Mouse (Mus musculus) hindbrain, embryonic 11.5 days (tissue): Measurements from ENCODE around the gene 5730522E02Rik. TPM values are rescaled to one million over a fixed set of nuclear protein-coding genes. Genes with fewer than 3 reads are reported as not detected.

Source experiments
- ATAC-seq: fragments of 200-750 bp; cut with Nextera tagmentation; 2 replicates; pipeline ENCODE4 v1.8.0; 2017; ENCODE audit warnings: mild to moderate bottlenecking, moderate TSS enrichment, moderate library complexity; ENCODE audit not compliant: low FRiP score
- DNase-seq: peaks from one replicate; pipeline ENCODE4 v3.0.0-alpha.2; 2015; ENCODE audit warnings: low spot score
- H3K27ac ChIP-seq: fragments of 300-500 bp; sonication (generic); 2 replicates; pipeline ENCODE4 v1.5.1; 2014; ENCODE audit warnings: mild to moderate bottlenecking, low read depth, low read length
- H3K27me3 ChIP-seq: fragments of 300-500 bp; sonication (generic); 2 replicates; pipeline ENCODE4 v1.6.1; 2014; ENCODE audit warnings: mild to moderate bottlenecking, low read length, moderate library complexity, mixed read lengths; ENCODE audit not compliant: control insufficient read depth, insufficient read depth
- H3K36me3 ChIP-seq: fragments of 300-500 bp; sonication (generic); 2 replicates; pipeline ENCODE4 v1.6.1; 2014; ENCODE audit warnings: mild to moderate bottlenecking, low read length, moderate library complexity, mixed read lengths; ENCODE audit not compliant: control insufficient read depth, insufficient read depth
- H3K4me1 ChIP-seq: fragments of 300-500 bp; sonication (generic); replicated peaks from 2 replicates; pipeline ENCODE4 v1.6.1; 2014; ENCODE audit warnings: low read length, mixed read lengths; ENCODE audit not compliant: control insufficient read depth, insufficient read depth
- H3K4me2 ChIP-seq: fragments of 300-500 bp; sonication (generic); replicated peaks from 2 replicates; pipeline ENCODE4 v1.6.1; 2014; ENCODE audit warnings: mild to moderate bottlenecking, low read depth, low read length
- H3K4me3 ChIP-seq: fragments of 300-500 bp; sonication (generic); 2 replicates; pipeline ENCODE4 v1.5.1; 2014; ENCODE audit warnings: low read depth, low read length
- H3K9ac ChIP-seq: fragments of 300-500 bp; sonication (generic); 2 replicates; pipeline ENCODE4 v1.6.1; 2014; ENCODE audit warnings: low read depth, low read length
- H3K9me3 ChIP-seq: fragments of 300-500 bp; sonication (generic); 2 replicates; pipeline ENCODE4 v1.6.1; 2016; ENCODE audit warnings: low read length; ENCODE audit not compliant: control insufficient read depth
- WGBS: fragments of 180-500 bp; shearing (Covaris S2); extraction: QIAGEN DNeasy Blood & Tissue Kit; methylation state at CpG from one replicate; pipeline ENCODE4 v1.1.7; 2014; 5-methylcytosine and 5-hydroxymethylcytosine counted together
- polyA plus RNA-seq: library from polyadenylated mRNA; unstranded; fragments of >200 nt; fragmentation: Nextera tagmentation; extraction: Ambion mirVana; gene quantifications from 2 replicates; pipeline ENCODE4 v1.2.1, GENCODE M21; 2014

5730522E02Rik gene
- polyA plus RNA-seq, 1 experiment from 2014 or later = 8.0 TPM

DNA sequence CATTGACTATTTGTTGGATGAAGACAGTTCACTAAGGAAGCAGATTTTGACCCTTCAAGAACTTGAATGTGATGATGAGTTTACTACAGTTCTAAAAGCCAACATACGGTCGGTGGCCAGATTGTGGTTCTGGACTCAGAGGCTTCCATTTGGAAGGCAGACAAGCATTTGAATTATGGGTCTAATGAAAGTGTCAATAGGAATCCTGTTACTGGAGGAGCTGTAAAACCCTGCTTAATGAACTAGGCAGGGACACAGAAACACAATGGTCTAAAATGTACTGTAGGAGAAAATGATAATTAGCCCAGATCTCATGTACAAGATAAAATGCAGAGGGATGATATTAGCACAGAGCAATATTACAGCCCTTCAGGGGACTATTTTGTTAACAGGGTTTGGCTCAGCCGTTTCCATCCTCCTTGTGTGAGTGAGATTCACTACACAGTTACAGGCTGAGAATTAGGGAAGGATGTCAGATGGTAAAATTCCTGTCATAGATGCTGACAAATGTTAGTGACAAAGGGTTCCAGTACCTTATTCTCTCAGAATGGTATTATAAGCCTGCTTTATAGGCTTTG lies 439.5 kb downstream of the 5730522E02Rik start:
- Histone ChIP-seq H3K4me2 (no peak overlapping the region), H3K4me1 (no peaks in the 10 kb centered on the region), H3K4me3 (no peak overlapping the region), H3K9me3 (no peaks in the 10 kb centered on the region), H3K27me3 (no peaks in the 10 kb centered on the region), H3K9ac (no peak overlapping the region), H3K36me3 (no peaks in the 10 kb centered on the region), H3K27ac (no peak overlapping the region)
- 81% methylated on average over 3 of the region's 3 CpGs for WGBS
- DNase-seq (no peak), ATAC-seq (no peak)

GRCm38 (mm10) chr11:25767584-25768333 lies 442.8 kb downstream of the 5730522E02Rik start:
- 19% methylated on average over 5 of the region's 5 CpGs for WGBS
- ATAC-seq = peak; percentile 88

DNA sequence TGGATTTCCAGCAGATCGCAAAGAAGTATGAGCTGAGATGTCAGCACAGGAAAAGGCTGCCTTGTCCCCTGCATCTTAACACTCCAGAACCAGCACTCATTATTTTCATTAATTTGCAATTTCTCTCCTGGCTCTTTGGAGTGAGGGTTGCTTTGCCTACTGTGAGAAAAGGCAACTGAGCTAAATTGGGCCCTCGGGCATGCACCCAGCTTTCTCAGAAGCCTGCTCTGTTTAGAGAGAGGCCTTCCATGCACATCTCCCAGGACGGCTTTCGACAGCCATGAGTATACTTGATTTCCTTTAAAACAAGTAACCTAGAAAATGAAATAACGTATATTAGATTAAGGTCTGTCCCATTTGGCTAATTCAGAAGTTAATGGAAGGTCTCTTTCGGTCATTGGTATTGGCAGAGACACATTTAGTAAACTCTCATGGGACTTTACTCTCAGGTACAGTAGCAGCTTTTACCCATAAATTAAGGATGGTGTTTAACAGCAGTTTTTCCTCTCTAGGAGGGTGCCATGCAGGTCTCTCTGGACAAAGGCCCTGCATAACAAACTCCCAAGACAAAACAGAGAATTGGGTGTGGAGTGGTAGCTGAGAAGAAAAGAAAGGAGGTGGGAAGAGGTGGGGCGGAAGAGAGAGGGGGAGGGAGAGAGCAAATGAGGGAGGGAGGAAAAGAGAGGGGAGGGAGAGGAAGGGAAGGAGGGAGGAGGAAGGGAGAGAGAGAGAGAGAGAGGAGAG lies 457.2 kb downstream of the 5730522E02Rik start:
- Histone ChIP-seq H3K4me3 (no peak overlapping the region), H3K9me3 (no peaks in the 10 kb centered on the region), H3K4me1 (no peaks in the 10 kb centered on the region), H3K4me2 (no peak overlapping the region), H3K27me3 (no peaks in the 10 kb centered on the region), H3K27ac (no peak overlapping the region), H3K9ac (no peak overlapping the region), H3K36me3 (no peaks in the 10 kb centered on the region)
- 74% methylated on average over 7 of the region's 7 CpGs for WGBS
- DNase-seq = no peak
- no peak for ATAC-seq

More at GRCm38 (mm10) chr11:25767584-25768333, 442.8 kb downstream of the 5730522E02Rik start:
- Histone ChIP-seq H3K27ac (no peak overlapping the region), H3K4me3 (no peak overlapping the region), H3K36me3 (no peaks in the 10 kb centered on the region), H3K27me3 (no peaks in the 10 kb centered on the region), H3K9ac (no peak overlapping the region), H3K4me1 (no peaks in the 10 kb centered on the region), H3K4me2 (no peak overlapping the region), H3K9me3 (no peaks in the 10 kb centered on the region)
- DNase-seq = peak; percentile 32

- no peak overlapping the region for H3K27ac ChIP-seq
- ATAC-seq (no peak), DNase-seq (no peak)
- H3K4me1 ChIP-seq = no peaks in the 10 kb centered on the region
- no peaks in the 10 kb centered on the region for H3K27me3 ChIP-seq
- no peaks in the 10 kb centered on the region for H3K9me3 ChIP-seq
- no peak overlapping the region for H3K4me3 ChIP-seq
- H3K4me2 ChIP-seq = no peak overlapping the region
- 91% methylated on average over 3 of the region's 3 CpGs for WGBS
- H3K9ac ChIP-seq = no peak overlapping the region
- H3K36me3 ChIP-seq = no peaks in the 10 kb centered on the region
Observed at GRCm38 (mm10) chr11:25752418-25752817, 458.1 kb downstream of the 5730522E02Rik start.

DNA sequence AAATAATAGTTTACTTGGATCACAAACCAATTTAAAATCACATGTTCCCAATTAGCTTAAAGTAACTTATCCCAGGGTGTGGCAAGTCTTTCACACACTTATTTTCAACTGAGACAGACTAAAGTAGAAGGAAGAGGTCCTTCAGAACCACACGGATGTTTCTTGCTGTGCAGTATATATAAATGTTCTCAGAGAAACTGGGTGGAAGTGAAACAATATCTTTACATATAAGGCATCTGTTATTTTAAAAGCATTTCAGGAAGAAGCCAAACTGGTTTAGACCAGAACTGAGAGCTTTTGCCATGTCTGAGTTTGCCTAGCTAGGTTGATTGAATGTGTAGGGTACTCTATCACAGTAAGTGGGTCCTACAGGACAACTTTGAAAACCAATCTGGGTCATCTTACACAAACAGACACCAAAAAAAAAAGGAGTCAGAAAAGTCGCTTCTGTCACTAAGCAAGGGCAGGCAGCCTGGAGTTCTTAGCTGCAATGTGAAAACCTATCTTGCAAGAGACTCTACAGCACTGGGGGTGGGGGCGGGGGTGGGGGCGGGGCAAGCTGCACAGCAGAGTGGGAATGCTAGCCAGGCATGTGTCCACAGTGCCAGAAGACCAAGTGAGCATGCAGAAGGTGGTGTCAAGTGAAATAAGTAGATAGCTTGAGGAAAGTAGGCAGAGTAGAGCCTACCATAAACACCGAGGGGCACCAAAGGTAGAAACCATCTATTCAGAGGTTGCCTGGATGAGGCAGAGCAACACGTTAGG lies 463.3 kb downstream of the 5730522E02Rik start:
- 48% methylated on average over 6 of the region's 6 CpGs for WGBS
- Histone ChIP-seq H3K27ac (no peak overlapping the region), H3K4me2 (no peak overlapping the region), H3K36me3 (no peaks in the 10 kb centered on the region), H3K27me3 (no peaks in the 10 kb centered on the region), H3K9me3 (no peaks in the 10 kb centered on the region), H3K9ac (no peak overlapping the region), H3K4me3 (no peak overlapping the region), H3K4me1 (no peaks in the 10 kb centered on the region)
- no peak for DNase-seq
- no peak for ATAC-seq

- H3K9ac ChIP-seq = no peak overlapping the region
- H3K27me3 ChIP-seq = no peaks in the 10 kb centered on the region
- 86% methylated on average over 3 of the region's 3 CpGs for WGBS
- H3K4me3 ChIP-seq = no peak overlapping the region
- H3K4me2 ChIP-seq = no peak overlapping the region
- DNase-seq = no peak
- no peaks in the 10 kb centered on the region for H3K4me1 ChIP-seq
- H3K27ac ChIP-seq = no peak overlapping the region
- no peaks in the 10 kb centered on the region for H3K9me3 ChIP-seq
- ATAC-seq = no peak
- no peaks in the 10 kb centered on the region for H3K36me3 ChIP-seq
Observed at GRCm38 (mm10) chr11:25743664-25744063, 466.9 kb downstream of the 5730522E02Rik start.

DNA sequence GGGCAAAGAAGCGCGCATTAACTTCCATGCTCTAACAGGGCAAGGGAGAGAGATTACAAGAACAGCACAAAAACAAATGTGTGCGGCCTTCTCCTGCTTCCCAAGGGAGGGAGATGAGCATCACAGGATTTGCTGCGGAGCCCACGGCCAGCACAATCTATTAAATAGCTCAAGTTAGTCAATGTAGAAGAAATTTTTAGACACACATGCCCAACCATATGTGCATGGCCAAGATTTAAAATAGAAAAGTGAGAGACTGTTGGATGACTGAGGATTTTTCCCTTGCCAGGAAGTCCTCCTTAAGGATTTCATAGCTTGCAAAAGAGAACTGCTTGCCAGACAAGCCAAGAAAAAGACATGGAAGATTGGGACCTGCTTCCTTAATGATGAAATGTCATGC lies 473.3 kb downstream of the 5730522E02Rik start:
- Histone ChIP-seq H3K27ac (no peak overlapping the region), H3K27me3 (no peaks in the 10 kb centered on the region), H3K9me3 (no peaks in the 10 kb centered on the region), H3K4me1 (no peaks in the 10 kb centered on the region), H3K4me2 (no peak overlapping the region), H3K9ac (no peak overlapping the region), H3K4me3 (no peak overlapping the region), H3K36me3 (no peaks in the 10 kb centered on the region)
- WGBS = 88% methylated on average over 5 of the region's 5 CpGs
- ATAC-seq (no peak), DNase-seq (no peak)

DNA sequence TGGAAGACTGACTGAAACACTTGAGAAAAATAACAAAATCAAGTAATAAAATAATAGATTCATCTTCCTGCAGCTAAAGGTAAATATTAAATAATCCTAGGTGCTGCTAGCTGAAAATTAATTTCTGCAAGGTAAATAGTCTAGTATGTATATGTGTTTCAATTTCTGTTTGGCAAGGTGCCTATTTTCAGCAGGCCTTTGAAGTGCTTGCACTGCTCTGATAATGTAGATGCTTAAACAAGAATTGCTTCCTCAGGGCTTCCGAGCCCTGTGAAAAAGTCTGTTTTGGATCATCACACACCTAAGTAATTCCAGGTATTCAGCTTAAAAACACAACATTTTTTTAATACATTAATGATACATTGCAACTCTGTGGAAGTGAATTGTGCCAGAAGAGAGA lies 481.1 kb downstream of the 5730522E02Rik start:
- no peaks in the 10 kb centered on the region for H3K9me3 ChIP-seq
- no peaks in the 10 kb centered on the region for H3K36me3 ChIP-seq
- no peak for DNase-seq
- no peak for ATAC-seq
- no peak overlapping the region for H3K27ac ChIP-seq
- no peaks in the 10 kb centered on the region for H3K4me1 ChIP-seq
- 86% methylated on average over 1 of the region's 1 CpGs for WGBS
- no peaks in the 10 kb centered on the region for H3K27me3 ChIP-seq
- H3K4me2 ChIP-seq = no peak overlapping the region
- H3K4me3 ChIP-seq = no peak overlapping the region
- no peak overlapping the region for H3K9ac ChIP-seq
